Mouse (Mus musculus): ENCODE results near the gene Ifng.

The Ifng gene

GRCm38 (mm10) chr10:118479244-118479643 lies 38.4 kb downstream of the Ifng start:
- DNase-seq (ENCODE audit: inconsistent age in 2 of 2, low spot score in 1 of 2) = no peak

- no peak for DNase-seq (ENCODE audit: inconsistent age in 2 of 2, low spot score in 1 of 2)
Observed at GRCm38 (mm10) chr10:118480118-118480517, 39.3 kb downstream of the Ifng start.

DNA sequence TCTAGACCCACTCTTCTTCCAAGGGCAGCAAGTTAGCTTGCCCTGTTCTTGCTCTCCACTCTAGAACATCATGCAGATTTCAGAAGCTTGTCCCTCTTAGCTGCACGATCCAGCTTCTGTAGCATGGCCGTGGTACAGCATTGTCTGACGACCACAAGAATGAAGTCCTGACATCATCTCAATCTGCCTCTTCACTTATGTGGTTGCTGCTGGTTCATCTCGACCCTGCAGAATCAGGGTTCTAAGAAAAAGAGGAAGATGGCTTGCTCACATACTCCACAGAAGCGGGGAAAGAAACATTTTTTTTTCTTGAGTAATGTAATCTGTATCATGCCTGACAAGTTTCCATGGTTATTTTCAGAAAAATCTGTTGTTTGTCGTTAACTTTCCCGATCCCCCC lies 39.9 kb downstream of the Ifng start:
- DNase-seq (ENCODE audit: inconsistent age in 2 of 2, low spot score in 1 of 2) = no peak

- DNase-seq (ENCODE audit: inconsistent age in 2 of 2, low spot score in 1 of 2) = no peak
Observed at GRCm38 (mm10) chr10:118494109-118494508, 53.3 kb downstream of the Ifng start.

- DNase-seq (ENCODE audit: inconsistent age in 2 of 2, low spot score in 1 of 2) = no peak
Observed at GRCm38 (mm10) chr10:118495362-118495761, 54.5 kb downstream of the Ifng start.

Measured in adrenal gland, adult (tissue).